Mouse (Mus musculus) embryonic facial prominence, embryonic 11.5 days (tissue): ENCODE results near the gene Serpinb9c. TPM values are rescaled to one million over a fixed set of nuclear protein-coding genes. Genes with fewer than 3 reads are reported as not detected.
"Not testable (repeated sequence)": the region's sequence is repeated elsewhere in the genome, so short reads cannot be mapped to it uniquely, and the experiment has no call there.

Experiments used
- ATAC-seq: fragments of 200-750 bp; cut with Nextera tagmentation; replicated peaks from 2 replicates; pipeline ENCODE4 v1.8.0; 2017; ENCODE audit warnings: low read depth; ENCODE audit not compliant: insufficient number of reproducible peaks, low FRiP score, low TSS enrichment
- DNase-seq: peaks from one replicate; pipeline ENCODE4 v3.0.0-alpha.2; 2015; ENCODE audit warnings: low spot score
- H3K27ac ChIP-seq: fragments of 300-500 bp; sonication (generic); replicated peaks from 2 replicates; pipeline ENCODE4 v1.5.1; 2014; ENCODE audit warnings: mild to moderate bottlenecking, low read depth, low read length, control low read depth
- H3K27me3 ChIP-seq: fragments of 300-500 bp; sonication (generic); 2 replicates; pipeline ENCODE4 v1.6.1; 2014; ENCODE audit warnings: mild to moderate bottlenecking, low read length, moderate library complexity, mixed read lengths; ENCODE audit not compliant: control insufficient read depth, insufficient read depth
- H3K36me3 ChIP-seq: fragments of 300-500 bp; sonication (generic); replicated peaks from 2 replicates; pipeline ENCODE4 v1.6.1; 2014; ENCODE audit warnings: low read depth, mild to moderate bottlenecking, low read length, moderate library complexity, mixed read lengths; ENCODE audit not compliant: control insufficient read depth, insufficient read depth
- H3K4me1 ChIP-seq: fragments of 300-500 bp; sonication (generic); 2 replicates; pipeline ENCODE4 v1.6.1; 2014; ENCODE audit warnings: low read length, mixed read lengths; ENCODE audit not compliant: control insufficient read depth, insufficient read depth
- H3K4me2 ChIP-seq: fragments of 300-500 bp; sonication (generic); 2 replicates; pipeline ENCODE4 v1.6.1; 2014; ENCODE audit warnings: low read depth, mild to moderate bottlenecking, control low read depth, low read length, moderate library complexity
- H3K4me3 ChIP-seq: fragments of 300-500 bp; sonication (generic); 2 replicates; pipeline ENCODE4 v1.5.1; 2014; ENCODE audit warnings: low read depth, low read length, control low read depth
- H3K9ac ChIP-seq: fragments of 300-500 bp; sonication (generic); replicated peaks from 2 replicates; pipeline ENCODE4 v1.6.1; 2014; ENCODE audit warnings: mild to moderate bottlenecking, control low read depth, low read length
- H3K9me3 ChIP-seq: fragments of 300-500 bp; sonication (generic); replicated peaks from 2 replicates; pipeline ENCODE4 v1.6.1; 2016; ENCODE audit warnings: mild to moderate bottlenecking, low read length, inconsistent platforms, mixed read lengths; ENCODE audit not compliant: control insufficient read depth
- WGBS: fragments of 180-500 bp; shearing (Covaris S2); extraction: QIAGEN DNeasy Blood & Tissue Kit; methylation state at CpG from one replicate; pipeline ENCODE4 v1.1.7; 2014; 5-methylcytosine and 5-hydroxymethylcytosine counted together
- polyA plus RNA-seq: library from polyadenylated mRNA; unstranded; fragments of >200 nt; fragmentation: Nextera tagmentation; extraction: Ambion mirVana; gene quantifications from 2 replicates; pipeline ENCODE4 v1.2.1, GENCODE M21; 2014

Gene Serpinb9c
- not detected in 2 replicates for polyA plus RNA-seq

GRCm38 (mm10) chr13:33159642-33160041 lies at the start of gene Serpinb9c:
TSS of gene Serpinb9c (minus strand) at chr13:33159742.
- H3K4me2 ChIP-seq, result no peak within 1 kb of the TSS
- no peak for ATAC-seq
- H3K36me3 ChIP-seq, result no peaks in the 10 kb centered on the region
- no peaks in the 10 kb centered on the region for H3K9me3 ChIP-seq
- no peaks in the 10 kb centered on the region for H3K4me1 ChIP-seq
- 79% methylated on average over 4 of the region's 4 CpGs for WGBS
- DNase-seq, result no peak
- no peak within 1 kb of the TSS for H3K9ac ChIP-seq
- H3K27me3 ChIP-seq, result no peaks in the 10 kb centered on the region
- no peak within 1 kb of the TSS for H3K4me3 ChIP-seq
- no peak within 1 kb of the TSS for H3K27ac ChIP-seq

GRCm38 (mm10) chr13:33199740-33200139 lies 40.2 kb upstream of the Serpinb9c start:
- ATAC-seq, result no peak
- Histone ChIP-seq H3K9ac (no peak overlapping the region), H3K4me2 (no peak overlapping the region), H3K4me3 (no peak overlapping the region), H3K27ac (no peak overlapping the region), H3K27me3 (no peaks in the 10 kb centered on the region), H3K36me3 (no peaks in the 10 kb centered on the region), H3K4me1 (no peaks in the 10 kb centered on the region), H3K9me3 (no peaks in the 10 kb centered on the region)
- DNase-seq, result no peak
- WGBS, result 57% methylated on average over 2 of the region's 2 CpGs

DNA sequence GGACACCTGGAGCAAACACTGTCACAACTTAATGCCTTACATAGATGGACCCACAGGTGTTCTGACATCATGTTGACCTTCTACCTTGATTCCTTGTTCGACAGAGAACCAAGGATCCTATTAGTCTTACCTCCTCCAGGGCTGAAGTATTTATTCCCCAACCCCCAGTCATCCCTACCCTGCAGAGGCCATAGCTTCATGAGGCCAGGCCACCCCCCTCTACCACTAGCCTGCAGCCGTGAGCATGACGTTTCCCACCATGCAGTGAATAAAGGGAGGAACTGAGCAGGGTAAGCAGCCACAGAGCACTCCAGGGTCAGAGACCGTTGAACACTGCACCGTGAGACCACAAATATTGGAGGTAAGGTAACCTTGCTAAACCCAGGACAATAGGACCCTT lies 33.1 kb upstream of the Serpinb9c start, which contains the start of gene Serpinb9d:
TSS of gene Serpinb9d (plus strand) at position 301 of the 400 bp plus-strand sequence.
- no peak for DNase-seq
- WGBS, result 86% methylated on average over 5 of the region's 5 CpGs
- no peaks in the 10 kb centered on the region for H3K27me3 ChIP-seq
- no peaks in the 10 kb centered on the region for H3K36me3 ChIP-seq
- H3K4me3 ChIP-seq, result no peak within 1 kb of the TSS
- ATAC-seq, result no peak
- H3K9ac ChIP-seq, result no peak within 1 kb of the TSS
- no peaks in the 10 kb centered on the region for H3K9me3 ChIP-seq
- no peaks in the 10 kb centered on the region for H3K4me1 ChIP-seq
- H3K4me2 ChIP-seq, result no peak within 1 kb of the TSS
- H3K27ac ChIP-seq, result no peak within 1 kb of the TSS

- H3K27me3 ChIP-seq, H3K4me3 ChIP-seq, ATAC-seq, H3K4me1 ChIP-seq, H3K9me3 ChIP-seq, DNase-seq, H3K4me2 ChIP-seq, H3K27ac ChIP-seq, H3K9ac ChIP-seq, H3K36me3 ChIP-seq: not testable (repeated sequence)
- 76% methylated on average over 1 of the region's 1 CpGs for WGBS
Observed at GRCm38 (mm10) chr13:33190486-33190885, 30.9 kb upstream of the Serpinb9c start.

- DNase-seq, result no peak
- no peak overlapping the region for H3K27ac ChIP-seq
Observed at GRCm38 (mm10) chr13:33141435-33141834, 18.1 kb downstream of the Serpinb9c start.

DNA sequence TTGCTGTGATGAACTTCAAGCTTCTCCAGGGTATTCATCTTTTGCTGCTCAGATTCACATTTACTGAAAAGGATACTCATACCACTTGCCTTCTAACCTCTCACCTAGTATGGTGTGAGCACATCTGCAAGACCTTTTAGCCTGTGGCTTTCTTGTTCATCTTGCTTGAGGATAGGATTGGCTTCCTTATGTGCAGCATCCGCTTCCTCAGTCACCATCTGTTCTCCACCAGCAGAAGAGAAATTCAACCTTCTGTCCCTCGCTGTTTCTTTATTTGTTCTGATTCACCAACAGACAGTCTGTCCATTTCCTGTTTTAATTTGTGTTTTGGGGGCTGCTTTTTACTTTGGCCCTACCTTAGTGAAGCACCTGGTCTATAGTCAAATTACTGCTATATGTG lies 21.8 kb downstream of the Serpinb9c start:
- Histone ChIP-seq H3K27me3 (no peaks in the 10 kb centered on the region), H3K9me3 (no peaks in the 10 kb centered on the region), H3K9ac (no peak overlapping the region), H3K4me1 (no peaks in the 10 kb centered on the region), H3K27ac (no peak overlapping the region), H3K4me2 (no peak overlapping the region), H3K36me3 (no peaks in the 10 kb centered on the region), H3K4me3 (no peak overlapping the region)
- ATAC-seq (no peak), DNase-seq (no peak)
- 90% methylated on average over 2 of the region's 2 CpGs for WGBS

More at GRCm38 (mm10) chr13:33141435-33141834, 18.1 kb downstream of the Serpinb9c start:
- Histone ChIP-seq H3K27me3 (no peaks in the 10 kb centered on the region), H3K4me1 (no peaks in the 10 kb centered on the region), H3K4me3 (no peak overlapping the region), H3K9me3 (no peaks in the 10 kb centered on the region), H3K36me3 (no peaks in the 10 kb centered on the region), H3K9ac (no peak overlapping the region), H3K4me2 (no peak overlapping the region)
- 78% methylated on average over 3 of the region's 3 CpGs for WGBS
- ATAC-seq, result no peak

- 61% methylated on average over 3 of the region's 3 CpGs for WGBS
- Histone ChIP-seq H3K9ac (no peak overlapping the region), H3K4me2 (no peak overlapping the region), H3K36me3 (no peaks in the 10 kb centered on the region), H3K27ac (no peak overlapping the region), H3K4me3 (no peak overlapping the region), H3K4me1 (no peaks in the 10 kb centered on the region), H3K9me3 (no peaks in the 10 kb centered on the region), H3K27me3 (no peaks in the 10 kb centered on the region)
- DNase-seq (no peak), ATAC-seq (no peak)
Observed at GRCm38 (mm10) chr13:33113054-33113453, 46.5 kb downstream of the Serpinb9c start.

DNA sequence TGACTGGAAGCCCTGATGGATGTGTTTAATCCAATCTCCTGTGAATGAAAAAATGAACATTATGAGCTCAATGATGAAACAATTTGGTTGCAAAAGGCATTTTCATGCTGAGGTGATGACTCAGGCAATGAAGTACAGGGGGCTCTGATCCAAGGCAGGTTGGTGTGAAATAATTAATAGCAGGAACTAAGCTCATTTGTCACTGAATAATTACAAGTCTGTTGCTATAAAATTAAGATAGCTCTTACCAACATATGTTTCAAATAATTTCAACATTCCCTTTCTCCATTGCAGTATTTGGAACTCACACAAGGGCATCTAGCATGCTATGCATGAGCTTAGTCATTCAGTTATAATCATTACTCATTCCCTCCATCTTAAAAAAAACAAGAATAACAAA lies 53.9 kb downstream of the Serpinb9c start:
- H3K9ac ChIP-seq, result no peak overlapping the region
- no peaks in the 10 kb centered on the region for H3K36me3 ChIP-seq
- ATAC-seq, result no peak
- no peak overlapping the region for H3K4me3 ChIP-seq
- H3K9me3 ChIP-seq, result no peaks in the 10 kb centered on the region
- H3K27ac ChIP-seq, result no peak overlapping the region
- H3K4me2 ChIP-seq, result no peak overlapping the region
- no peaks in the 10 kb centered on the region for H3K4me1 ChIP-seq
- no peak for DNase-seq
- H3K27me3 ChIP-seq, result no peaks in the 10 kb centered on the region
